Mouse (Mus musculus) G1E (cell line): ENCODE results near the gene Sox5.

Experiments
- CTCF ChIP-seq: IDR thresholded peaks from 2 replicates; pipeline ENCODE4 v1.5.1; 2012; ENCODE audit warnings: low read depth, low read length, inconsistent platforms, mixed read lengths
- GATA1 ChIP-seq: IDR thresholded peaks from 2 replicates; pipeline ENCODE4 v1.6.1; 2012; ENCODE audit warnings: borderline replicate concordance, low read length, inconsistent platforms, mixed read lengths
- POLR2AphosphoS5 ChIP-seq: IDR thresholded peaks from 2 replicates; pipeline ENCODE4 v1.6.1; 2012; ENCODE audit warnings: low read depth, low read length, inconsistent platforms; ENCODE audit not compliant: insufficient replicate concordance
- TAL1 ChIP-seq: conservative IDR thresholded peaks from 2 replicates; pipeline ENCODE4 v1.6.1; 2012; ENCODE audit warnings: low read depth, low read length, inconsistent platforms, mixed read lengths

GRCm38 (mm10) chr6:143957063-143957462 lies 824.7 kb downstream of the Sox5 start:
- TF ChIP-seq CTCF (no peak), GATA1 (no peak), POLR2AphosphoS5 (no peak), TAL1 (no peak)
